In genomic region chr6:91302337-91302736, GRCm38 (mm10) we compare ENCODE assay signal across 14 mouse cellular contexts.
A peak's percentile ranks its signal among the peaks of the same experiment; 100 is the strongest.
DNase-seq lines count a peak whose midpoint lies in the region; ATAC-seq and TF ChIP-seq lines count a peak whose summit lies in the region.
"Had no signal": no experiment of that assay in that cellular context is flagged by ENCODE, and none has a peak within 500 bp of the region (broad histone marks: within the 10 kb centered on the region; RNA-seq: fewer than 3 reads in every experiment).

No protein-coding gene starts in this region.

- no peak overlapping the region for H3K9ac ChIP-seq in forebrain, embryonic 12.5 days
- H3K9ac ChIP-seq in forebrain, postnatal 0 days, result 0 out of 2 replicates have a peak overlapping the region, but pooled peaks have one; percentile 25
- H3K9ac ChIP-seq in midbrain, embryonic 11.5 days (ENCODE audit: low read length), result no peak overlapping the region
- H3K9ac ChIP-seq in neural tube, embryonic 13.5 days, result 0 out of 2 replicates have a peak overlapping the region, but pooled peaks have one; percentile 0
- H3K9ac ChIP-seq: limb, embryonic 15.5 days; lung, embryonic 14.5 days had no signal

- peak overlapping the region; percentile 4; the same call in 1 of the 2 replicates for H3K4me2 ChIP-seq in forebrain, embryonic 12.5 days
- H3K4me2 ChIP-seq in forebrain, postnatal 0 days (ENCODE audit: low read depth), result no peak overlapping the region
- no peak overlapping the region for H3K4me2 ChIP-seq in midbrain, embryonic 11.5 days
- H3K4me2 ChIP-seq in neural tube, embryonic 13.5 days, result no peak overlapping the region
- H3K4me2 ChIP-seq: limb, embryonic 15.5 days; lung, embryonic 14.5 days had no signal

- H3K27ac ChIP-seq in forebrain, embryonic 12.5 days, result peak overlapping the region; percentile 97
- H3K27ac ChIP-seq in forebrain, postnatal 0 days (ENCODE audit: low read depth, low read length), result peak overlapping the region; percentile 95
- H3K27ac ChIP-seq in midbrain, embryonic 11.5 days (ENCODE audit: low read depth, low read length), result peak overlapping the region; percentile 45
- peak overlapping the region; percentile 92 for H3K27ac ChIP-seq in neural tube, embryonic 13.5 days (replicated peaks)
- H3K27ac ChIP-seq: heart, adult 2 months; limb, embryonic 15.5 days had no signal

- no peak for DNase-seq in forebrain, postnatal 0 days
- DNase-seq in midbrain, embryonic 11.5 days (ENCODE audit: low spot score, missing footprints), result no peak
- no peak for DNase-seq in layer of hippocampus, postnatal 36 days
- no peak for DNase-seq in urinary bladder, postnatal 25 days (ENCODE audit: low spot score)
- no peak for DNase-seq in T-cell, adult 2 months (ENCODE audit: low spot score)
- DNase-seq: heart, adult 2 months; kidney, postnatal 10 days; thymus, adult 2 months had no signal

- peaks cover 46% of the 10 kb centered on the region for H3K4me1 ChIP-seq in forebrain, embryonic 12.5 days
- H3K4me1 ChIP-seq in forebrain, postnatal 0 days (ENCODE audit: insufficient read depth), result peaks cover 22% of the 10 kb centered on the region
- peaks cover 29% of the 10 kb centered on the region for H3K4me1 ChIP-seq in midbrain, embryonic 11.5 days (ENCODE audit: control insufficient read depth, insufficient read depth, low read length)
- H3K4me1 ChIP-seq in neural tube, embryonic 13.5 days (replicated peaks), result peaks cover 50% of the 10 kb centered on the region
- H3K4me1 ChIP-seq: limb, embryonic 15.5 days had no signal

- 51% methylated on average over 3 of the region's 3 CpGs for WGBS in forebrain, embryonic 12.5 days
- WGBS in forebrain, postnatal 0 days, result 35% methylated on average over 3 of the region's 3 CpGs
- whole genome bisulfite sequencing in midbrain, embryonic 11.5 days, result 88% methylated on average over 3 of the region's 3 CpGs
- WGBS in neural tube, embryonic 13.5 days, result 66% methylated on average over 3 of the region's 3 CpGs

- H3K9me3 ChIP-seq in forebrain, embryonic 12.5 days, result no peaks in the 10 kb centered on the region
- no peaks in the 10 kb centered on the region for H3K9me3 ChIP-seq in forebrain, postnatal 0 days (ENCODE audit: low read length)
- no peaks in the 10 kb centered on the region for H3K9me3 ChIP-seq in midbrain, embryonic 11.5 days (ENCODE audit: control insufficient read depth, low read length)
- H3K9me3 ChIP-seq in neural tube, embryonic 13.5 days, result no peaks in the 10 kb centered on the region
- H3K9me3 ChIP-seq: limb, embryonic 15.5 days had no signal

- TF ChIP-seq CTCF in forebrain, postnatal 0 days (IDR thresholded peaks at IDR 0.05; ENCODE audit: low read depth), result no peak

- no peaks in the 10 kb centered on the region for H3K36me3 ChIP-seq in forebrain, embryonic 12.5 days (replicated peaks)
- no peaks in the 10 kb centered on the region for H3K36me3 ChIP-seq in forebrain, postnatal 0 days (ENCODE audit: insufficient read depth)
- H3K36me3 ChIP-seq in midbrain, embryonic 11.5 days (ENCODE audit: control insufficient read depth, insufficient read depth, low read length), result no peaks in the 10 kb centered on the region
- H3K36me3 ChIP-seq in neural tube, embryonic 13.5 days, result no peaks in the 10 kb centered on the region
- H3K36me3 ChIP-seq: limb, embryonic 15.5 days had no signal

- H3K27me3 ChIP-seq in forebrain, embryonic 12.5 days, result no peaks in the 10 kb centered on the region
- H3K27me3 ChIP-seq in forebrain, postnatal 0 days (ENCODE audit: insufficient read depth, low read length), result no peaks in the 10 kb centered on the region
- H3K27me3 ChIP-seq in midbrain, embryonic 11.5 days (ENCODE audit: control insufficient read depth, insufficient read depth, low read length), result no peaks in the 10 kb centered on the region
- no peaks in the 10 kb centered on the region for H3K27me3 ChIP-seq in neural tube, embryonic 13.5 days

- peak; percentile 45 for ATAC-seq in forebrain, embryonic 12.5 days (ENCODE audit: low FRiP score)
- ATAC-seq in forebrain, postnatal 0 days, result no peak; the same call in 1 of the 2 replicates
- ATAC-seq in midbrain, embryonic 11.5 days (ENCODE audit: low FRiP score), result peak; percentile 30
- ATAC-seq in neural tube, embryonic 13.5 days (ENCODE audit: low read depth), result peak; percentile 20; the same call in 1 of the 2 replicates
- ATAC-seq: activated CD4-positive, CD25-positive, alpha-beta regulatory T cell, adult 4 months had no signal

- no peak overlapping the region for H3K4me3 ChIP-seq in forebrain, embryonic 12.5 days (replicated peaks)
- H3K4me3 ChIP-seq in forebrain, postnatal 0 days (ENCODE audit: low read depth, low read length), result no peak overlapping the region
- H3K4me3 ChIP-seq in midbrain, embryonic 11.5 days (ENCODE audit: low read depth, low read length), result no peak overlapping the region
- no peak overlapping the region for H3K4me3 ChIP-seq in neural tube, embryonic 13.5 days
- H3K4me3 ChIP-seq: erythroblast, embryonic 14.5 days; heart, adult 2 months; limb, embryonic 15.5 days had no signal

Comparison
In these comparisons a context has a peak if more than half of its experiments do, and no peak if none do; other contexts are left out.
1. H3K9ac ChIP-seq: peak in forebrain, postnatal 0 days (single experiment) and neural tube, embryonic 13.5 days (single experiment); none in forebrain, embryonic 12.5 days (single experiment) and midbrain, embryonic 11.5 days (single experiment).
2. H3K27ac ChIP-seq: peak in every context shown above with its lines; median percentile 97 in forebrain, embryonic 12.5 days; 95 in forebrain, postnatal 0 days; 92 in neural tube, embryonic 13.5 days; 45 in midbrain, embryonic 11.5 days.